ENCODE assay signal across 8 mouse cellular contexts in genomic region chr9:72641093-72641680, GRCm38 (mm10). TPM values are rescaled to one million over a fixed set of nuclear protein-coding genes. Genes with fewer than 3 reads are reported as not detected.
A peak's percentile ranks its signal among the peaks of the same experiment; 100 is the strongest.
DNase-seq lines count a peak whose midpoint lies in the region; ATAC-seq and TF ChIP-seq lines count a peak whose summit lies in the region.

No protein-coding gene starts in this region.

- WGBS in heart, adult 2 months = 48% methylated on average over 6 of the region's 6 CpGs
- 71% methylated on average over 6 of the region's 6 CpGs for WGBS in neural tube, embryonic 12.5 days

- H3K4me2 ChIP-seq in neural tube, embryonic 12.5 days (replicated peaks) = peak overlapping the region; percentile 65

- peak overlapping the region; percentile 96 for H3K27ac ChIP-seq in heart, adult 2 months
- peak overlapping the region; percentile 99 for H3K27ac ChIP-seq in neural tube, embryonic 12.5 days

- no peak for TF ChIP-seq EP300 in heart, adult 2 months (IDR thresholded peaks at IDR 0.05; ENCODE audit: insufficient read depth, low read depth, low read length)

- no peak for TF ChIP-seq CTCF in heart, adult 2 months (IDR thresholded peaks at IDR 0.05)

- TF ChIP-seq POLR2A in heart, adult 2 months (IDR thresholded peaks at IDR 0.05; ENCODE audit: insufficient read depth, low read depth, low read length) = peak; percentile 81

- no peak for ATAC-seq in neural tube, embryonic 12.5 days (ENCODE audit: low FRiP score, low read depth)

- no peaks in the 10 kb centered on the region for H3K9me3 ChIP-seq in neural tube, embryonic 12.5 days

- no peaks in the 10 kb centered on the region for H3K79me2 ChIP-seq in heart, adult 2 months (replicated peaks; ENCODE audit: control insufficient read depth, insufficient read depth, low read length)

- H3K27me3 ChIP-seq in heart, adult 2 months (ENCODE audit: control insufficient read depth, insufficient read depth, low read length) = no peaks in the 10 kb centered on the region
- H3K27me3 ChIP-seq in neural tube, embryonic 12.5 days (replicated peaks) = no peaks in the 10 kb centered on the region

- H3K4me1 ChIP-seq in heart, adult 2 months (ENCODE audit: control insufficient read depth, insufficient read depth, low read length) = peaks cover 12% of the 10 kb centered on the region
- H3K4me1 ChIP-seq in neural tube, embryonic 12.5 days = peaks cover 25% of the 10 kb centered on the region

- intact Hi-C loops in heart, adult 2 months (cut with DNase I) = no loop called here
- intact Hi-C loops in left cerebral cortex, postnatal 14 days (cut with DNase I) = no loop called here

- peak overlapping the region; percentile 55 for H3K4me3 ChIP-seq in heart, adult 2 months
- no peak overlapping the region for H3K4me3 ChIP-seq in neural tube, embryonic 12.5 days

- peak overlapping the region; percentile 63 for H3K9ac ChIP-seq in heart, adult 2 months (ENCODE audit: low read depth, low read length)
- H3K9ac ChIP-seq in neural tube, embryonic 12.5 days = peak overlapping the region; percentile 63; the same call in 1 of the 2 replicates

- H3K36me3 ChIP-seq in heart, adult 2 months (ENCODE audit: control insufficient read depth, insufficient read depth, low read length) = peaks cover 5% of the 10 kb centered on the region
- no peaks in the 10 kb centered on the region for H3K36me3 ChIP-seq in neural tube, embryonic 12.5 days

- peak; percentile 62 to 65 for DNase-seq in heart, adult 18-20 months
- no peak for DNase-seq in heart, adult 8-10 months (ENCODE audit: low spot score)
- DNase-seq in heart, adult 2 months = peak; percentile 46 to 53
- peak; percentile 36 to 38 for DNase-seq in kidney, postnatal 4 days
- no peak for DNase-seq in thymus, adult 18-20 months
- no peak for DNase-seq in left cerebral cortex, postnatal 14 days (ENCODE audit: low spot score in 2 of 2)
- DNase-seq in urinary bladder, postnatal 4 days (ENCODE audit: low spot score in 2 of 2) = no peak

RNA-seq across cellular contexts. Expression of gene Nedd4, which starts 21.0 kb away (rescaled TPM):
- 100 to 1,000 TPM; 343 to 345 TPM for total RNA-seq in heart, adult 18-20 months (2021)
- 100 to 1,000 TPM; 344 to 366 (median 354) TPM for total RNA-seq in heart, adult 8-10 months (2022)
- total RNA-seq in heart, adult 2 months (2021) = 100 to 1,000 TPM; 317 to 357 TPM
- polyA plus RNA-seq in heart, adult 2 months (2012; rRNA removed) = 129 and 289 TPM in 2 replicates
- 605 and 637 TPM in 2 replicates for polyA plus RNA-seq in neural tube, embryonic 12.5 days (2016; fragmentation: Nextera tagmentation; extraction: Ambion mirVana)
- 100 to 1,000 TPM; 298 to 311 TPM for total RNA-seq in left cerebral cortex, postnatal 14 days (2021)

Comparison
In these comparisons a context has a peak if more than half of its experiments do, and no peak if none do; other contexts are left out.
1. DNase-seq: peak in heart, adult 18-20 months (2 of 2), heart, adult 2 months (2 of 2) and kidney, postnatal 4 days (2 of 2); none in heart, adult 8-10 months (single experiment), thymus, adult 18-20 months (0 of 2), left cerebral cortex, postnatal 14 days (0 of 2) and urinary bladder, postnatal 4 days (0 of 2).